Mouse (Mus musculus): ENCODE measurements at regions not wholly inside any gene's neighbourhood (a gene's known extent, or its start where the extent isn't known, plus 50 kb on each side); places are given as distances from the start of the nearest gene placed in this dataset.

DNA sequence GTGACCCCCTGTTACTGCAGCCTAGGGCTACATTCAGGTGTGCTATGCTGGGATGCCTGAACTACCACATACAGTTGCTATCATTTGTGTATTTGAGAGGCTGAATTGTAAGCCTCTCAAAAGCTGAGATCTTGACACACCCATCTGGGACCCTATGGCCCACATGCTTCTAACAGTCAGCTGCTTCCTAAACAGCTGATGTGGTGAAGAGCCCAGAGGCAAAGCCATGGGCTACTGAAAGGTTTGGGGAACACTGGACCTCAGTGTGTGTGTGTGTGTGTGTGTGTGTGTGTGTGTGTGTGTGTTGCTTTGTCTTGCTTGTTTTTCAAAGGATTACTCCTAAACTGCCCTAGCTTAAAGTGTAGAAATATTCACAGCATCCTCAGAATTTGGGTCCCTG, 75.0 kb downstream of the Lbh start:
- Histone ChIP-seq H3K4me1 (ENCODE audit: control insufficient read depth, insufficient read depth, low read length) (peaks cover 6% of the 10 kb centered on the region; the same call in 1 of the 2 replicates), H3K4me2 (ENCODE audit: low read length) (no peak overlapping the region), H3K9me3 (replicated peaks; ENCODE audit: control insufficient read depth, low read length, poor library complexity, severe bottlenecking) (no peaks in the 10 kb centered on the region), H3K27me3 (ENCODE audit: control insufficient read depth, insufficient read depth, low read depth, low read length) (no peaks in the 10 kb centered on the region), H3K36me3 (ENCODE audit: control insufficient read depth, insufficient read depth, low read length) (no peaks in the 10 kb centered on the region), H3K4me3 (ENCODE audit: low read depth, low read length) (no peak overlapping the region), H3K9ac (ENCODE audit: low read depth, low read length) (no peak overlapping the region), H3K27ac (ENCODE audit: low read length) (no peak overlapping the region)
- no peak for ATAC-seq

DNA sequence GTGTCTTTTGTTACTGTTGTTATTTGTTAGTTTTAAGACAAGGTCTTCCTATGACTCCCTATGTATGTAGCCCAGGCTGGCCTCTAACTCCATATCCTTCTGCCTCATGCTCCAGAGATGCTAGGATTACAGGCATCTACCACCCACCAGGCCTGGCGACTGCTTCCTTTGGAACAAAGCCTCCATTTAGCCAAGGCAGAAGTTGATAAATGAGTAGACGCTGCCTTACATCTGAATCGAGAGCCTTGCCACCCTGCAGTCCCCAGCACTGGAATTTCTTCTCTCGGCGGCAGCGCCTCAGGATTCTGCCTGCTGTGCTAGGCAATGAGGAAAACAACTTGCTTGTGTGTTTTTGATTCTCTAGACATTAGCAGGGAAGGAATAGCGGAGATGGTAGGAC, 75.5 kb downstream of the Lbh start:
- peaks cover 6% of the 10 kb centered on the region; the same call in 1 of the 2 replicates for H3K4me1 ChIP-seq (ENCODE audit: control insufficient read depth, insufficient read depth, low read length)
- H3K9me3 ChIP-seq (replicated peaks; ENCODE audit: control insufficient read depth, low read length, poor library complexity, severe bottlenecking) = no peaks in the 10 kb centered on the region
- H3K27me3 ChIP-seq (ENCODE audit: control insufficient read depth, insufficient read depth, low read depth, low read length) = no peaks in the 10 kb centered on the region
- no peak overlapping the region for H3K9ac ChIP-seq (ENCODE audit: low read depth, low read length)
- WGBS = 52% methylated on average over 7 of the region's 7 CpGs
- H3K27ac ChIP-seq (ENCODE audit: low read length) = no peak overlapping the region
- no peaks in the 10 kb centered on the region for H3K36me3 ChIP-seq (ENCODE audit: control insufficient read depth, insufficient read depth, low read length)
- no peak overlapping the region for H3K4me2 ChIP-seq (ENCODE audit: low read length)
- no peak for ATAC-seq
- H3K4me3 ChIP-seq (ENCODE audit: low read depth, low read length) = no peak overlapping the region

DNA sequence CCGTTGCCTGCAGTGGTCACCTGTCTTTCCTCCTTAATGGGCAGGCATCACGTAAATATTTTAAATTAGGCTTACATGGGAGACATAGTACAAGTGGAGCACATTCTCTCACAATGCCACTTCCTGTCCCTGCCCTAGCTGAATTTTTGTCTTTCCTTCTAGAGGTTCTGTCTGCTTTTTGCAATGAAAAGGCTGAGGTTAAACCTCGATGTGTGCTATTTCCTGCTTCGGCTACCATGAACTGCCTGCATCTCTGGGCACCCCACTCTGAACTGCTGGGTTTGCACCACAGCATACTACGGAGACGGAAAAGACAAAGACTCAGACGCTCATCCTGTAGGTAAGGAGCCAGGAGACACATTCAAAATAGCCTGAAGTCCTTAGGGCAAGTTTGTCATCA, 78.4 kb downstream of the Lbh start:
- Histone ChIP-seq H3K27ac (ENCODE audit: low read length) (no peak overlapping the region), H3K4me2 (ENCODE audit: low read length) (no peak overlapping the region), H3K9ac (ENCODE audit: low read depth, low read length) (no peak overlapping the region), H3K9me3 (replicated peaks; ENCODE audit: control insufficient read depth, low read length, poor library complexity, severe bottlenecking) (no peaks in the 10 kb centered on the region), H3K4me3 (ENCODE audit: low read depth, low read length) (no peak overlapping the region), H3K27me3 (ENCODE audit: control insufficient read depth, insufficient read depth, low read depth, low read length) (no peaks in the 10 kb centered on the region), H3K36me3 (ENCODE audit: control insufficient read depth, insufficient read depth, low read length) (no peaks in the 10 kb centered on the region), H3K4me1 (ENCODE audit: control insufficient read depth, insufficient read depth, low read length) (peaks cover 6% of the 10 kb centered on the region; the same call in 1 of the 2 replicates)
- no peak for ATAC-seq
- WGBS = 85% methylated on average over 7 of the region's 7 CpGs

DNA sequence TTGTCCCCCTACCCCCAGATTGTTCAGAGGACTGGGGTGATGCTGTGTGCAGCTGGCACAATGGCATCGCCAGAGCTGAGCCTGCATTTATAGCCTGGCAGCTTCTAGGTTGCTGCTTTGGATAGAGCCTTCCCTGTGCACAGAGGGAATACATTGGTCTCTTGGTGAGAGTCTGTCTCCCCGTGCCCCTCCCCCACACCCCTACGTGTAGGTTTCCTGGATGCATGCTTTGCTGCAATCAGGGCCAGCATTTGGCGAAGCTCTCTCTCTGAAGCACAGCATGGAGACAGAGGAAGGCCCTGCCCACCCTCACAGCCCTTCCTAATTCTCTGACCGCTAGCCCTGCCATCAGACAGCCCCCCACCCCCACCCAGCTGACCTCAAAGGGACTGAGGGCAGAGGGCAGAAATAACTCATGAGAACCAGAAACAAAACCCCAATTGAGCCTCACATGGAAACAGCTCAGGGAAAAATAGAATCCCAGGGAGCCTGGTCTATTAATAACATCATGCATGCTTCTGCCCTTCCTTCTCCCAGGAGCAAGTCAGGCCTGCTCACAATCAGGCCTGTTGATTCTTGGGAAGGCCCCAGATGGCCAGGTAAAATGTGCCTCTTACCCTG, 79.3 kb downstream of the Lbh start:
- Histone ChIP-seq H3K9ac (ENCODE audit: low read depth, low read length) (0 out of 2 replicates have a peak overlapping the region, but pooled peaks have one; percentile 10), H3K27me3 (ENCODE audit: control insufficient read depth, insufficient read depth, low read depth, low read length) (no peaks in the 10 kb centered on the region), H3K4me2 (ENCODE audit: low read length) (no peak overlapping the region), H3K4me1 (ENCODE audit: control insufficient read depth, insufficient read depth, low read length) (peaks cover 6% of the 10 kb centered on the region; the same call in 1 of the 2 replicates), H3K27ac (ENCODE audit: low read length) (no peak overlapping the region), H3K36me3 (ENCODE audit: control insufficient read depth, insufficient read depth, low read length) (no peaks in the 10 kb centered on the region), H3K9me3 (replicated peaks; ENCODE audit: control insufficient read depth, low read length, poor library complexity, severe bottlenecking) (no peaks in the 10 kb centered on the region), H3K4me3 (ENCODE audit: low read depth, low read length) (no peak overlapping the region)
- ATAC-seq = no peak
- WGBS = 11% methylated on average over 5 of the region's 5 CpGs

DNA sequence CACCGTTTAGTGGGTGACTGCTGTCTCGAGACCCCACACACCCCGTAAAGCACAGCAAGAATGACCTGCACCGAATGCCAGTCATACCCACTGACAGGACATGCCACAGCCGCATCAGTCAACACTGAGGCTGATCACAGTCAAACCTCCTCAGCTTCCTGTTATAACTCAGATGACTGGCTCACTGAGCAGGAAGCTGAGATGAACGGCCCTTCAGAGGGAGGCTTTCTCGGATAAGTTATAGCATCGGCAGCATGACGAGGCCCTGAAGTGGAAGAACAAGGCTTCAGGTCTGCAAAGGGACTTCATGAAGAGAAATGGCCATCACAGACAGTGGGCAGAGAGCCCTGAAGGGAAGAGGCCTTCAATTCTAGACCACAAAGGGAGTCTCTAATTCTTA, 87.0 kb downstream of the Lbh start:
- ATAC-seq = no peak

DNA sequence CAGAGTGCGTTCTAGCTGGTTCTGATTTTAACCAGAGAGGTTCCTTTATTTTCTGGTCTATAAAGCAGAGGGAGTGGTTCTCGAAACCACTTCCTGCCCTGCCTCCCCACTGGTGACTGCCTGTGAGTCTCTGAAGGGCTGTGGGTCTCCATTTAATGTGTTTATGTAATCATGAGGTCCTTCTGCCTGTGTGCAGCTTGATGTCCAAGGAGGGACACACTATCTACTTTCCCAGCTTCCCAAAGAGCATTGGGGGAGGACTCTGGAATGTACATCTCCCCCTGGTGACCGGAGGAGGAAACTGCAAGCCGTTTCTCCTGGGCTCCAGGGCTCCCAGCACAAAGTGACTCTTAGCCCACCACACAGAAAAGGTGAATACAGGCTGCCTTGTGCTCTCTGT, 90.8 kb downstream of the Lbh start:
- WGBS = 65% methylated on average over 4 of the region's 4 CpGs
- no peak overlapping the region for H3K4me3 ChIP-seq (ENCODE audit: low read depth, low read length)
- ATAC-seq = no peak

More for the DNA sequence above, 87.0 kb downstream of the Lbh start:
- H3K4me3 ChIP-seq (ENCODE audit: low read depth, low read length) = no peak overlapping the region
- no peaks in the 10 kb centered on the region for H3K9me3 ChIP-seq (replicated peaks; ENCODE audit: control insufficient read depth, low read length, poor library complexity, severe bottlenecking)
- no peaks in the 10 kb centered on the region for H3K4me1 ChIP-seq (ENCODE audit: control insufficient read depth, insufficient read depth, low read length)
- no peak overlapping the region for H3K9ac ChIP-seq (ENCODE audit: low read depth, low read length)
- 87% methylated on average over 9 of the region's 9 CpGs for WGBS
- H3K36me3 ChIP-seq (ENCODE audit: control insufficient read depth, insufficient read depth, low read length) = no peaks in the 10 kb centered on the region
- no peaks in the 10 kb centered on the region for H3K27me3 ChIP-seq (ENCODE audit: control insufficient read depth, insufficient read depth, low read depth, low read length)
- H3K27ac ChIP-seq (ENCODE audit: low read length) = no peak overlapping the region
- H3K4me2 ChIP-seq (ENCODE audit: low read length) = no peak overlapping the region

DNA sequence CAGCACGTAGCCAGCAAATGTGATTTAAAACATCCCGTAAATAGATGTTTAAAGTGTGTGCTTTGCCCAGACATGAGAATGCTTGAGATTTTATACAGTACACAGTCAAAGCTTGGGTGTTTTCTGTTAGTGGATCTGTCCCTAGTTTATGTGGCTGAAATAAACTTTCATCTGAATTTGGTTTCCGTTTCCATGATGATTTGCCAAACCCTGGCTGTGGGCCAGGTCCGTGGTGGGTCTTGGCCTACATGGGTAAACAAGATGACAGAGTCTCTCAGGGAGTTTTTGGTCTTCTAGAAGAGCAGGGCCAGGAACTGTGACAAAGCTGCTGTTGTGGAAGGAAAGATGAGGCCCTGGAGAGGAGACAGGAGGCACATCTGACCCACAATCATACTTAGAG, 91.9 kb downstream of the Lbh start:
- 0 out of 2 replicates have a peak, but pooled peaks cover 2% of the 10 kb centered on the region for H3K4me1 ChIP-seq (ENCODE audit: control insufficient read depth, insufficient read depth, low read length)
- H3K9ac ChIP-seq (ENCODE audit: low read depth, low read length) = no peak overlapping the region
- no peaks in the 10 kb centered on the region for H3K27me3 ChIP-seq (ENCODE audit: control insufficient read depth, insufficient read depth, low read depth, low read length)
- H3K36me3 ChIP-seq (ENCODE audit: control insufficient read depth, insufficient read depth, low read length) = no peaks in the 10 kb centered on the region
- H3K4me2 ChIP-seq (ENCODE audit: low read length) = no peak overlapping the region
- no peak overlapping the region for H3K4me3 ChIP-seq (ENCODE audit: low read depth, low read length)
- no peak for ATAC-seq
- H3K9me3 ChIP-seq (replicated peaks; ENCODE audit: control insufficient read depth, low read length, poor library complexity, severe bottlenecking) = no peaks in the 10 kb centered on the region
- WGBS = 85% methylated on average over 4 of the region's 4 CpGs
- H3K27ac ChIP-seq (ENCODE audit: low read length) = no peak overlapping the region

More for the DNA sequence above, 90.8 kb downstream of the Lbh start:
- no peaks in the 10 kb centered on the region for H3K4me1 ChIP-seq (ENCODE audit: control insufficient read depth, insufficient read depth, low read length)
- no peaks in the 10 kb centered on the region for H3K36me3 ChIP-seq (ENCODE audit: control insufficient read depth, insufficient read depth, low read length)
- no peak overlapping the region for H3K27ac ChIP-seq (ENCODE audit: low read length)
- H3K4me2 ChIP-seq (ENCODE audit: low read length) = no peak overlapping the region
- H3K9ac ChIP-seq (ENCODE audit: low read depth, low read length) = no peak overlapping the region
- no peaks in the 10 kb centered on the region for H3K27me3 ChIP-seq (ENCODE audit: control insufficient read depth, insufficient read depth, low read depth, low read length)
- no peaks in the 10 kb centered on the region for H3K9me3 ChIP-seq (replicated peaks; ENCODE audit: control insufficient read depth, low read length, poor library complexity, severe bottlenecking)

DNA sequence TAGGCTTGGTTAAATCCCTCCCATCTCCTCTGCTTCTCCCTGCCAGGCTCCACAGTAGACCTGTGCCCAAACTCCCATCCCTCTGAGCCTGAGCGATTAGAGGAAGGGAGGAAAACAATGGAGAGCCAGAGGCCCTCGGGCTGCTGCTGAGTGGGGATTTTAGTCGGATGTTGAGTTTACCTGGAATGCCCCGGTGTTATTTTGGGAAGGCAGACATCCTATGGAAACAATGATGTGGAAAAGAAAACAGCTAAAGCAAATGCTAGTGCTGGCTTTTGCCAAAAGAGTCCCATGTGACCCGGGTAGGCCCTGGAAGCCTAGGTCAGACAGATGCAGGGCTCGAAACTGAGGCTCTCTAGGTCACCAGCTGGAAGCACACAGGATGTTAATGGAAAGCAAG, 94.3 kb downstream of the Lbh start:
- no peak overlapping the region for H3K4me3 ChIP-seq (ENCODE audit: low read depth, low read length)
- 0 out of 2 replicates have a peak, but pooled peaks cover 2% of the 10 kb centered on the region for H3K4me1 ChIP-seq (ENCODE audit: control insufficient read depth, insufficient read depth, low read length)
- no peak for ATAC-seq
- no peaks in the 10 kb centered on the region for H3K9me3 ChIP-seq (replicated peaks; ENCODE audit: control insufficient read depth, low read length, poor library complexity, severe bottlenecking)
- no peaks in the 10 kb centered on the region for H3K36me3 ChIP-seq (ENCODE audit: control insufficient read depth, insufficient read depth, low read length)
- WGBS = 36% methylated on average over 6 of the region's 6 CpGs
- no peak overlapping the region for H3K27ac ChIP-seq (ENCODE audit: low read length)
- H3K4me2 ChIP-seq (ENCODE audit: low read length) = no peak overlapping the region
- H3K27me3 ChIP-seq (ENCODE audit: control insufficient read depth, insufficient read depth, low read depth, low read length) = no peaks in the 10 kb centered on the region
- H3K9ac ChIP-seq (ENCODE audit: low read depth, low read length) = no peak overlapping the region; the same call in 1 of the 2 replicates

DNA sequence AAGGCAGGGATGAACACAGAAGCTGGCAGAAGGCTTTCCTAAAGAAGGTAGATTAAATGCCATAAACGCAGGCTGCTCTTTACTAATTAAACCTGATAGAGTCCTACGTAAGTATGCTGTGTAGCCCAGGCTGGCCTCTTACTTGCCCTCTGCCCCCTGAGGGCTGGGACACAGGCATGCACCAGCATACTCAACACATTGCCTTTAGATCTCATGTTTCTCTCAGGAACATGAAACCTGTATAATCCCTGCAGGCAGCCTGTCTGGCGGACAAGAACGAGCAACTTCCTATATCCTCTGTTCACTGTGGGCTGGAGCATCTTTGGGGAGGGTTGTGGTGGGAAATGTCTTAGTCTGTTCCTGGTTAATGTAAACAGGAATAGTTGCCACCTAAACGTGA, 94.8 kb upstream of the Lclat1 start:
- Histone ChIP-seq H3K27ac (ENCODE audit: low read length) (no peak overlapping the region), H3K27me3 (ENCODE audit: control insufficient read depth, insufficient read depth, low read depth, low read length) (no peaks in the 10 kb centered on the region), H3K9me3 (replicated peaks; ENCODE audit: control insufficient read depth, low read length, poor library complexity, severe bottlenecking) (no peaks in the 10 kb centered on the region), H3K4me1 (ENCODE audit: control insufficient read depth, insufficient read depth, low read length) (0 out of 2 replicates have a peak, but pooled peaks cover 2% of the 10 kb centered on the region), H3K9ac (ENCODE audit: low read depth, low read length) (no peak overlapping the region), H3K36me3 (ENCODE audit: control insufficient read depth, insufficient read depth, low read length) (no peaks in the 10 kb centered on the region), H3K4me2 (ENCODE audit: low read length) (no peak overlapping the region), H3K4me3 (ENCODE audit: low read depth, low read length) (no peak overlapping the region)
- no peak for ATAC-seq
- 64% methylated on average over 5 of the region's 5 CpGs for WGBS
